Mouse (Mus musculus): ENCODE measurements at regions not wholly inside any gene's neighbourhood (a gene's known extent, or its start where the extent isn't known, plus 50 kb on each side); places are given as distances from the start of the nearest gene placed in this dataset.

GRCm38 (mm10) chr11:114370708-114371107, 297.6 kb upstream of the Rpl38 start:
- Histone ChIP-seq H3K27ac (no peak overlapping the region), H3K4me3 (no peak overlapping the region)
- intact Hi-C loops (cut with DNase I) = no loop called here
- DNase-seq = no peak
- no peak for TF ChIP-seq CTCF (IDR thresholded peaks at IDR 0.05)

- intact Hi-C loops (cut with DNase I) = no loop called here
- no peak for TF ChIP-seq CTCF (IDR thresholded peaks at IDR 0.05)
- Histone ChIP-seq H3K4me3 (no peak overlapping the region), H3K27ac (no peak overlapping the region)
- DNase-seq = no peak
Observed at GRCm38 (mm10) chr11:114367779-114368178, 300.5 kb upstream of the Rpl38 start.

DNA sequence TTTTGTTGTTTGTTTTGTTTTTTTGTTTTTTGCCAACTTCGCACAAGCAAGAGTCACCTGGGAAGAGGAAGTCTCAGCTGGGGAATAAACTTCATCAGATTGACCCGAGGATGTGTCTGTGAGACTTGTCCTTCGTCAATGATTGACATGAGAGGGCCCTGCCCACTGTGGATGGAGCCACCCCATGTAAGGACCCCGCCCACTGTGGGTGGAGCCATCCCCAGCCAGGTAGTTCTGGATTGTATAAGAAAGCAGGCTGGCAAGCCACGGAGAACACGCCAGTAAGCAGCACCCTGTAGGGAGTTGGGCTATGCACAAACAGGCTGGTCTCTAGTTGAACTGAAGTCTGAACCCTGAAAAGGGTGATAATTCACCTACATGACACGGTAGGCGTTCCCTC, 294.1 kb upstream of the Sdk2 start:
- no peak for DNase-seq
- Histone ChIP-seq H3K27ac (no peak overlapping the region), H3K4me3 (no peak overlapping the region)
- intact Hi-C loops (cut with DNase I) = no loop called here
- no peak for TF ChIP-seq CTCF (IDR thresholded peaks at IDR 0.05)

GRCm38 (mm10) chr11:114360321-114360720, 293.5 kb upstream of the Sdk2 start:
- no peak overlapping the region for H3K27ac ChIP-seq
- H3K4me3 ChIP-seq = no peak overlapping the region
- DNase-seq = no peak
- no peak for TF ChIP-seq CTCF (IDR thresholded peaks at IDR 0.05)
- intact Hi-C loops (cut with DNase I) = no loop called here

DNA sequence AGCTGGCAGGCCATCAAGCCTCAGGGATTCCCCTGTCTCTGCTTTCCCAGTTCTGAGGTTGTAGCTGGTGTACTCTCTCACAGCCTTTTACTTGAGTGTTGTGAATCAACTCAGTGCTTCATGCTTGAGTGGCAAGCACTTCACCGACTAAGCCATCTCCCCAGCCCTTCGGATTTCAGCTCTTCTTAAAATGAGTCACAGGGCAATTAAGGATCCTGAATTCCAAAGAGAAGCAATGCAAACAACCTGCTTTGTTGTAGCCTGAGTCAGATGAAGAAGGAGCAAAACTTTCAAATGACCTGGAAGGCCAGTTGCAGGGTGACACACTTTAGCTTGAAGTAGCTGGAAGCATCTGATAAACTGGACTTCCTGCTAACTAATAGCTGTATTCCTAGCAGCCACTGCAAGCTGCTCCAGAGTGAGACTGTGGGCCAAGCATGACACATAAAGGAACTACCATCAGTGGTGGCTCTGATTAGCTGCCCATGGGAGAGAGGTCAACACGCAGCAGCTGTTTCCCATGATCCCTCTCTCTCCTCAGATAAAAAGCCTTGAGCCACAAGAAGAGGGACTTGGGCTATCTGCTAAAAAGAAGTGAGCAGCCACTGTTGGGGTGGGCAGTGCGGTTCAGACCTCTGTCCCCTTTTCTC, 285.4 kb upstream of the Sdk2 start:
- intact Hi-C loops (cut with DNase I) = no loop called here
- Histone ChIP-seq H3K27ac (no peak overlapping the region), H3K4me3 (no peak overlapping the region)
- TF ChIP-seq CTCF (IDR thresholded peaks at IDR 0.05) = no peak
- DNase-seq = no peak

- Histone ChIP-seq H3K27ac (no peak overlapping the region), H3K4me3 (no peak overlapping the region)
- no peak for TF ChIP-seq CTCF (IDR thresholded peaks at IDR 0.05)
- intact Hi-C loops (cut with DNase I) = no loop called here
- DNase-seq = no peak
Observed at GRCm38 (mm10) chr11:114336839-114337484, 270.1 kb upstream of the Sdk2 start.

GRCm38 (mm10) chr11:114335950-114336838, 269.3 kb upstream of the Sdk2 start:
- no peak; the same call in 1 of the 2 replicates for TF ChIP-seq CTCF (IDR thresholded peaks at IDR 0.05)
- intact Hi-C loops (cut with DNase I) = no loop called here
- H3K27ac ChIP-seq = no peak overlapping the region
- H3K4me3 ChIP-seq = no peak overlapping the region
- no peak for DNase-seq

DNA sequence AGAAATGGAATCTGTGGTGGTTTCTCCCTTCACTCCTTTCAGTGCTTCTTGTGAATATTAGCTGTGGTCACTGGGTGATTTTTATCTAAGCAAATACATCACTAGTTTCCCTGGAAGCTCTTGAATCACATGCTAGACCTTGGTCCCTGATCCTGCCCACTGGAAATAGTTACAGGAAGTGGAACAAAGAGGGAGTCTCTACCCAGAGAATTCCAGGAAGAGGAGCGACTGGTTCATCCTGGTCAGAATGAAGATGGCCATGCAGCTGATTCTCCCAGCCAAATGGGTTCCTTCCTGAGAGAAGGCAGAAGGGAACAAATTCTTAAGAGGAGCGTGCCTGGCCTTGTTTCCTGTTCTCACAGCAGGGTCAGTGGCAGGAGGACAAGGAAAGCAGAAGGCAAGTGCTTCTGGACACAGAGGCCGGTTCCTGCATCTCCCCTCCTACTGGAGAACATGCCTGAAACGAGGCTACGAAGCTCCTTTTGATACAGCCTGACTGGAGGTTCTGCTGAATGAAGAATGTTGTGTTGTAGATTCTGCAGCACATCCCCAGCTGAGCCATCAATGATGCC, 264.8 kb upstream of the Sdk2 start:
- DNase-seq = no peak
- Histone ChIP-seq H3K27ac (no peak overlapping the region), H3K4me3 (no peak overlapping the region)
- TF ChIP-seq CTCF (IDR thresholded peaks at IDR 0.05) = no peak
- intact Hi-C loops (cut with DNase I) = no loop called here

- intact Hi-C loops (cut with DNase I) = no loop called here
- no peak for TF ChIP-seq CTCF (IDR thresholded peaks at IDR 0.05)
Observed at GRCm38 (mm10) chr11:114330316-114330715, 263.5 kb upstream of the Sdk2 start.

DNA sequence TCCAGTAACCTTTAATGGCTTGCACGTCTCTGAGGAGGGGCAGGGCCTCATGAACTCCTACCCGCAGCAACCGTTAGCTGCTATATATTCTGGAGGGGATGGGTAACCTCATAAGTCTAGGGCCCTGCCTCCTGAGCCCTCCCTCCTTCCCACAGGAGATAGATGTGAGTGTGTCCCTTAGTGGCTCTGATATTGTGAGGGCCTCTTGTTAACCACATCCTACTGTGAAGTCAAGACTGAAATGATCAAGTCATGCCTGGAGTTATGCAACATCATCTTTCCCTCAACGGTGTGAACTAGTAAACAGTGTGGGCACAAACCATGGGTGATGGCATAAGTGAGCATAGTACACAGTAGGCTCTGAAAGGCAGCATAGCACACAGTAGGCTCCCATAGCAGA, 255.8 kb upstream of the Sdk2 start:
- no peak overlapping the region for H3K27ac ChIP-seq
- H3K4me3 ChIP-seq = no peak overlapping the region
- no peak for TF ChIP-seq CTCF (IDR thresholded peaks at IDR 0.05)
- intact Hi-C loops (cut with DNase I) = no loop called here
- no peak for DNase-seq

More at GRCm38 (mm10) chr11:114330316-114330715, 263.5 kb upstream of the Sdk2 start:
- Histone ChIP-seq H3K4me3 (no peak overlapping the region), H3K27ac (no peak overlapping the region)
- no peak for DNase-seq

DNA sequence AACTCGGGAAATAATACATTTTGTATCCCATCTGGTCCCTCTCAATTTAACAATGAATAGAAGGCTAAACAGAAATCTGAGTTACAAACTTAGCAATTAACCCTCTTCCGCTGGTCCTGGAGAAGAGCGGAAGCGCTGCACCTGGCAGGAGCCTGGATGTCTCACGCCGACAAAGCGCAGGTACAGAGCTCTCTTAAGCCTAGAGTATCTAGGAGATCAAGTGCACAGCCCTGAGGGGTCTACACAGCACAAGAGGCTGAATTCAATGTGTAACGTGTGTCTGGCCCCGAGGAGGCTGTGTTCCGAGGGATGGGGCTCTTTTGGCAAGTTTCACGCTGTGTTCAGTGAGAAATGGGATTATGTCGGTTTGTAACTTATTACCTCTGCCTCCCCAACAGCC, 255.1 kb upstream of the Sdk2 start:
- no peak for DNase-seq
- H3K4me3 ChIP-seq = no peak overlapping the region
- intact Hi-C loops (cut with DNase I) = no loop called here
- no peak for TF ChIP-seq CTCF (IDR thresholded peaks at IDR 0.05)
- no peak overlapping the region for H3K27ac ChIP-seq

DNA sequence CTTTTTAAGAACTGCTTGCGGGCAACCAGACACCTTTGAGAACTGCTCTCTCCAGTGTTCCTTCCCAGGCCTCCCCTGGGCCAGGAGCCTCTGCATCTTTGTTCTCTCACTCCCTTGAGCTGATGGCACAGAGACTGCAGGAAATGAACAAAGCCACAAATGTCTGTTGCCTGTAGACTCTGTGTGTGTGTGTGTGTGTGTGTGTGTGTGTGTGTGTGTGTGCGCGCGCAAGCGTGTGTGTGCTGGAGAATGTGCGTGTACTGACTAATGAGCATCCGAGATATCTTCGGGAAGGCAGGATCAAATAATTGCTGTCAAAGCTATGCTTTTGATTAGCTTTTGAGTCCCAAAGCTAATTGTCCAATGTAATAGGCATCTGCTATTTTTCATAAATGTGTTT, 254.7 kb upstream of the Sdk2 start:
- no peak for DNase-seq
- H3K27ac ChIP-seq = no peak overlapping the region
- no peak overlapping the region for H3K4me3 ChIP-seq
- no peak for TF ChIP-seq CTCF (IDR thresholded peaks at IDR 0.05)
- intact Hi-C loops (cut with DNase I) = no loop called here

- Histone ChIP-seq H3K4me3 (no peak overlapping the region), H3K27ac (no peak overlapping the region)
- TF ChIP-seq CTCF (IDR thresholded peaks at IDR 0.05) = no peak
- no peak for DNase-seq
- intact Hi-C loops (cut with DNase I) = no loop called here
Observed at GRCm38 (mm10) chr11:114315274-114315673, 248.4 kb upstream of the Sdk2 start.
